In the genomic region with DNA sequence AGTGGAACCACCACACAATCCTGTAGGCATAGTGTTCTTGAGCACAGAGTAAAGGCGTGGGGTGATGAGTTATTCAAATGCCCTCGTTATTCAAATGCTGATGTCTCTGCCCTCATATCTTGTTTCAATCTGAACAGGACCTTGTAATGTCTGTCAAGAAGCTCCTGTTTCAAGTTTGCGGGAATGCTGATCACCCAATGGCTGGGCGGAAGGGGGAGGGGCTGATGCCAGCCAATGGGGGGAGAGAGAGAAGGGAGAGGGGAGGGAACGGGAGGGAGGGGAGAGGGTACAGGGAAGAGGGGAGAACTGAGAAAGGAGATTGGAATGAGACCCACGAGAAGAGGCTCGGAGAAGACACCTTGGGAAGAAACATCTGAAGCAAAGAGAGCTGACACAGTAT, we compare ENCODE assay signal across 35 mouse cellular contexts. TPM values are rescaled to one million over a fixed set of nuclear protein-coding genes. Genes with fewer than 3 reads are reported as not detected.
DNase-seq lines count a peak whose midpoint lies in the region; ATAC-seq and TF ChIP-seq lines count a peak whose summit lies in the region.
"Had no signal": no experiment of that assay in that cellular context is flagged by ENCODE, and none has a peak within 500 bp of the region (broad histone marks: within the 10 kb centered on the region; RNA-seq: fewer than 3 reads in every experiment).

No protein-coding gene starts in this region.

- H3K4me2 ChIP-seq in hindbrain, postnatal 0 days (ENCODE audit: low read depth, low read length), result no peak overlapping the region
- H3K4me2 ChIP-seq in intestine, postnatal 0 days (replicated peaks; ENCODE audit: low read depth), result no peak overlapping the region
- H3K4me2 ChIP-seq in midbrain, embryonic 14.5 days (ENCODE audit: low read length), result no peak overlapping the region
- H3K4me2 ChIP-seq: embryonic facial prominence, embryonic 13.5 days; forebrain, embryonic 15.5 days; neural tube, embryonic 13.5 days had no signal

- no peaks in the 10 kb centered on the region for H3K9me3 ChIP-seq in hindbrain, embryonic 10.5 days
- no peaks in the 10 kb centered on the region for H3K9me3 ChIP-seq in hindbrain, postnatal 0 days (ENCODE audit: low read length)
- H3K9me3 ChIP-seq in intestine, postnatal 0 days (ENCODE audit: control insufficient read depth), result no peaks in the 10 kb centered on the region
- H3K9me3 ChIP-seq in midbrain, embryonic 14.5 days (ENCODE audit: control insufficient read depth, low read length), result no peaks in the 10 kb centered on the region
- H3K9me3 ChIP-seq: embryonic facial prominence, embryonic 13.5 days; forebrain, embryonic 10.5 days; forebrain, embryonic 15.5 days; neural tube, embryonic 13.5 days had no signal

- ATAC-seq in hindbrain, postnatal 0 days, result no peak
- ATAC-seq in intestine, postnatal 0 days, result no peak
- no peak for ATAC-seq in midbrain, embryonic 14.5 days (ENCODE audit: low FRiP score, low TSS enrichment)
- ATAC-seq: forebrain, embryonic 15.5 days; hindbrain, embryonic 16.5 days; intestine, embryonic 16.5 days had no signal

- no peak overlapping the region for H3K27ac ChIP-seq in hindbrain, embryonic 10.5 days
- H3K27ac ChIP-seq in hindbrain, postnatal 0 days, result no peak overlapping the region
- H3K27ac ChIP-seq in intestine, postnatal 0 days (ENCODE audit: low read depth, low read length), result no peak overlapping the region
- no peak overlapping the region for H3K27ac ChIP-seq in midbrain, embryonic 14.5 days (replicated peaks; ENCODE audit: low read depth, low read length)
- H3K27ac ChIP-seq: embryonic facial prominence, embryonic 13.5 days; forebrain, embryonic 10.5 days; forebrain, embryonic 15.5 days; gastrocnemius, adult 2 months; liver, embryonic 14.5 days; macrophage; neural tube, embryonic 13.5 days had no signal

- H3K36me3 ChIP-seq in hindbrain, embryonic 10.5 days, result no peaks in the 10 kb centered on the region
- H3K36me3 ChIP-seq in hindbrain, postnatal 0 days (ENCODE audit: insufficient read depth, low read length), result no peaks in the 10 kb centered on the region
- H3K36me3 ChIP-seq in intestine, postnatal 0 days (ENCODE audit: control insufficient read depth, insufficient read depth), result no peaks in the 10 kb centered on the region
- no peaks in the 10 kb centered on the region for H3K36me3 ChIP-seq in midbrain, embryonic 14.5 days (ENCODE audit: control insufficient read depth, insufficient read depth, low read length)
- H3K36me3 ChIP-seq: embryonic facial prominence, embryonic 13.5 days; forebrain, embryonic 10.5 days; forebrain, embryonic 15.5 days; neural tube, embryonic 13.5 days had no signal

- no peaks in the 10 kb centered on the region for H3K4me1 ChIP-seq in hindbrain, embryonic 10.5 days (replicated peaks)
- H3K4me1 ChIP-seq in hindbrain, postnatal 0 days (ENCODE audit: insufficient read depth, low read length), result no peaks in the 10 kb centered on the region
- no peaks in the 10 kb centered on the region for H3K4me1 ChIP-seq in intestine, postnatal 0 days (replicated peaks; ENCODE audit: control insufficient read depth, insufficient read depth, low read length)
- H3K4me1 ChIP-seq in midbrain, embryonic 14.5 days (ENCODE audit: control insufficient read depth, insufficient read depth, low read length), result no peaks in the 10 kb centered on the region
- H3K4me1 ChIP-seq: embryonic facial prominence, embryonic 13.5 days; forebrain, embryonic 10.5 days; forebrain, embryonic 15.5 days; neural tube, embryonic 13.5 days had no signal

- TF ChIP-seq CTCF in hindbrain, postnatal 0 days (IDR thresholded peaks at IDR 0.05; ENCODE audit: low read depth), result no peak
- no peak for TF ChIP-seq CTCF in intestine, postnatal 0 days (IDR thresholded peaks at IDR 0.05; ENCODE audit: low read depth)

- H3K4me3 ChIP-seq in hindbrain, embryonic 10.5 days, result no peak overlapping the region
- no peak overlapping the region for H3K4me3 ChIP-seq in hindbrain, postnatal 0 days (ENCODE audit: low read length)
- no peak overlapping the region for H3K4me3 ChIP-seq in intestine, postnatal 0 days (ENCODE audit: low read depth, low read length)
- H3K4me3 ChIP-seq in midbrain, embryonic 14.5 days (replicated peaks; ENCODE audit: low read depth, low read length), result no peak overlapping the region
- H3K4me3 ChIP-seq: embryonic facial prominence, embryonic 13.5 days; forebrain, embryonic 10.5 days; forebrain, embryonic 15.5 days; gastrocnemius, adult 2 months; myocyte; neural tube, embryonic 13.5 days had no signal

- peak; percentile 9 for DNase-seq in hindbrain, embryonic 10.5 days (ENCODE audit: low spot score)
- DNase-seq in hindbrain, postnatal 0 days (ENCODE audit: low spot score), result no peak
- DNase-seq in R1 (ENCODE audit: low read depth, low spot score), result peak; percentile 88
- peak; percentile 23 for DNase-seq in embryo, embryonic 11 days
- DNase-seq in yolk sac, embryonic 10.5 days (ENCODE audit: low spot score), result peak; percentile 12
- DNase-seq in midbrain, embryonic 14.5 days, result no peak
- DNase-seq: adrenal gland, postnatal 14 days; cerebellum, adult 11-12 months; cerebellum, adult 9-11 months; gastrocnemius, adult 2 months; heart, postnatal 14 days; kidney, adult 9 months; kidney, postnatal 10 days; layer of hippocampus, adult 9-11 months; liver; lung, adult 2 months; lung, postnatal 10 days; right cerebral cortex, postnatal 25 days; thymus, postnatal 25 days had no signal

- WGBS in hindbrain, embryonic 10.5 days, result 64% methylated on average over 7 of the region's 7 CpGs
- 69% methylated on average over 7 of the region's 7 CpGs for WGBS in hindbrain, postnatal 0 days
- WGBS in intestine, postnatal 0 days, result 63% methylated on average over 7 of the region's 7 CpGs
- WGBS in midbrain, embryonic 14.5 days, result 64% methylated on average over 7 of the region's 7 CpGs

- no peak overlapping the region for H3K9ac ChIP-seq in hindbrain, postnatal 0 days (replicated peaks; ENCODE audit: low read length)
- no peak overlapping the region for H3K9ac ChIP-seq in intestine, postnatal 0 days (ENCODE audit: low read depth, low read length)
- H3K9ac ChIP-seq in midbrain, embryonic 14.5 days (replicated peaks; ENCODE audit: low read length), result no peak overlapping the region
- H3K9ac ChIP-seq: embryonic facial prominence, embryonic 13.5 days; forebrain, embryonic 15.5 days; liver, embryonic 14.5 days; neural tube, embryonic 13.5 days had no signal

- H3K27me3 ChIP-seq in hindbrain, embryonic 10.5 days (ENCODE audit: insufficient read depth, poor library complexity, severe bottlenecking), result no peaks in the 10 kb centered on the region
- H3K27me3 ChIP-seq in hindbrain, postnatal 0 days (ENCODE audit: insufficient read depth, low read length), result no peaks in the 10 kb centered on the region
- H3K27me3 ChIP-seq in intestine, postnatal 0 days (replicated peaks; ENCODE audit: control insufficient read depth, insufficient read depth, low read length), result no peaks in the 10 kb centered on the region
- no peaks in the 10 kb centered on the region for H3K27me3 ChIP-seq in midbrain, embryonic 14.5 days (ENCODE audit: control insufficient read depth, insufficient read depth, low read length)
- H3K27me3 ChIP-seq: embryonic facial prominence, embryonic 13.5 days; forebrain, embryonic 15.5 days; neural tube, embryonic 13.5 days had no signal

RNA-seq across cellular contexts. Expression of a gene that starts 22.1 kb away (rescaled TPM):
- polyA plus RNA-seq in hindbrain, embryonic 10.5 days (2016; fragmentation: Nextera tagmentation; extraction: Ambion mirVana), result not detected in 2 replicates
- total RNA-seq in hindbrain, postnatal 0 days (2014; rRNA removed), result not detected in 2 replicates
- polyA plus RNA-seq in hindbrain, postnatal 0 days (2015; fragmentation: Nextera tagmentation; extraction: Ambion mirVana), result not detected in 2 replicates
- polyA plus RNA-seq in intestine, postnatal 0 days (2015; fragmentation: Nextera tagmentation; extraction: Ambion mirVana), result 1.8 and 11.7 TPM in 2 replicates
- not detected in 2 replicates for polyA plus RNA-seq in midbrain, embryonic 14.5 days (2014; fragmentation: Nextera tagmentation; extraction: Ambion mirVana)
- total RNA-seq: adrenal gland, postnatal 14 days; gastrocnemius, adult 2 months; heart, postnatal 14 days; left cerebral cortex, postnatal 10 days; megakaryocyte-erythroid progenitor cell, adult 5-6 weeks; midbrain, postnatal 0 days had no signal
- polyA plus RNA-seq: forebrain, embryonic 15.5 days; heart, embryonic 14.5 days; hindbrain, embryonic 11.5 days; hindbrain, embryonic 16.5 days; limb, embryonic 11.5 days; macrophage; midbrain, postnatal 0 days; myocyte had no signal

Comparison
In these comparisons a context has a peak if more than half of its experiments do, and no peak if none do; other contexts are left out.
1. DNase-seq: peak in hindbrain, embryonic 10.5 days (single experiment), R1 (single experiment), embryo, embryonic 11 days (single experiment) and yolk sac, embryonic 10.5 days (single experiment); none in hindbrain, postnatal 0 days (single experiment) and midbrain, embryonic 14.5 days (single experiment).